Mouse (Mus musculus) olfactory bulb, adult 2 months (tissue): Measurements from ENCODE around the gene Plek.

ENCODE experiments used
- CTCF ChIP-seq: fragments of 200-500 bp; IDR thresholded peaks from 2 replicates; pipeline ENCODE4 v1.5.1; 2012; ENCODE audit warnings: low read depth, mild to moderate bottlenecking, low read length, moderate library complexity; ENCODE audit not compliant: insufficient read depth
- POLR2A ChIP-seq: fragments of 200-500 bp; IDR thresholded peaks from 2 replicates; pipeline ENCODE4 v1.6.1; 2012; ENCODE audit warnings: mild to moderate bottlenecking, low read depth, low read length, moderate library complexity; ENCODE audit not compliant: insufficient read depth

DNA sequence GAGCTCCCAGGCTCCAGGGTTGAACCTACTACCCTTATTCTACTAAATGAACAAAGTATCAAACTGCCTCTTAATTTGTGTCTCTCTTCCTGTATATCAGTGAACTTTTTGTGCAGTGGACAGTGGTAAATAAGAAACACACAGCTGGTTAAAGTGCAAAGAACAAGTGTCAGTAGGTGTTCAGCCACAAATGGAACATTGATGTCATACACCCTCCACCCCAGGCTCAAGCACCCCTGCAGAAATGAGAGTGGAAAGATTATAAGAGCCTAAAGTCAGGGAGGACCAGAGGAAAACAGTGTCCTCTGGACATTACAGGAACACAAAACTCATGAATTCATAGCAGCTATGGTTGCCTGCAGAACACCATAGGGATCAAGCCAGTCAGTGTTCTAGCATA, 55.4 kb downstream of the Plek start:
- no peak for TF ChIP-seq POLR2A
- no peak for TF ChIP-seq CTCF
